Mouse (Mus musculus) MEL (cell line): ENCODE measurements at regions not wholly inside any gene's neighbourhood (a gene's known extent, or its start where the extent isn't known, plus 50 kb on each side); places are given as distances from the start of the nearest gene placed in this dataset.
"Not testable (repeated sequence)": the region's sequence is repeated elsewhere in the genome, so short reads cannot be mapped to it uniquely, and the experiment has no call there.

ENCODE experiments used
- DNase-seq: peaks from one replicate; pipeline ENCODE4 v3.0.0; 2011; ENCODE audit warnings: low read depth, low spot score
- H3K27ac ChIP-seq: 2 replicates; pipeline ENCODE4 v1.5.1; 2012; ENCODE audit warnings: low read depth, mild to moderate bottlenecking, control low read depth, low read length, moderate library complexity; ENCODE audit not compliant: control insufficient read depth
- H3K27me3 ChIP-seq, 2 experiments: fragments of 150-350 bp in 1 of 2; sonication (generic) in 1 of 2; 2 replicates each; pipeline ENCODE4 v1.6.1; 2012; ENCODE audit warnings: low read length in 2 of 2, mild to moderate bottlenecking in 2 of 2, improper control_type of control experiment in 1 of 2, moderate library complexity in 1 of 2; ENCODE audit not compliant: insufficient read depth in 2 of 2, control insufficient read depth in 1 of 2
- H3K36me3 ChIP-seq, 2 experiments: 2 replicates each; pipeline ENCODE4 v1.6.1; 2012 to 2014; ENCODE audit warnings: low read length in 2 of 2, improper control_type of control experiment in 1 of 2, inconsistent platforms in 1 of 2, mild to moderate bottlenecking in 1 of 2; ENCODE audit not compliant: insufficient read depth in 2 of 2, control insufficient read depth in 1 of 2
- H3K4me1 ChIP-seq, 2 experiments: fragments of 150-350 bp in 1 of 2; sonication (generic) in 1 of 2; 2 replicates each; pipeline ENCODE4 v1.6.1; 2012; ENCODE audit warnings: low read length in 2 of 2, improper control_type of control experiment in 1 of 2, mild to moderate bottlenecking in 1 of 2; ENCODE audit not compliant: insufficient read depth in 2 of 2, control insufficient read depth in 1 of 2
- H3K4me3 ChIP-seq, 2 experiments: fragments of 150-350 bp in 1 of 2; sonication (generic) in 1 of 2; 2 replicates each; pipeline ENCODE4 v1.5.1; 2012; ENCODE audit warnings: low read depth in 2 of 2, low read length in 2 of 2, mild to moderate bottlenecking in 2 of 2, moderate library complexity in 2 of 2, control low read depth in 1 of 2, improper control_type of control experiment in 1 of 2; ENCODE audit not compliant: control insufficient read depth in 1 of 2, insufficient read depth in 1 of 2
- H3K79me2 ChIP-seq: 2 replicates; pipeline ENCODE4 v1.6.1; 2012; ENCODE audit warnings: mild to moderate bottlenecking, low read length, moderate library complexity; ENCODE audit not compliant: control insufficient read depth, poor library complexity, insufficient read depth
- H3K9ac ChIP-seq: 2 replicates; pipeline ENCODE4 v1.6.1; 2012; ENCODE audit warnings: low read depth, mild to moderate bottlenecking, control low read depth, low read length, moderate library complexity; ENCODE audit not compliant: control insufficient read depth, poor library complexity, severe bottlenecking
- H3K9me3 ChIP-seq: fragments of 150-350 bp; sonication (generic); replicated peaks from 2 replicates; pipeline ENCODE4 v1.6.1; 2012; ENCODE audit warnings: mild to moderate bottlenecking, low read length, improper control_type of control experiment, moderate library complexity; ENCODE audit not compliant: insufficient read depth
- BHLHE40 ChIP-seq: IDR thresholded peaks from 2 replicates; pipeline ENCODE4 v1.6.1; 2012; ENCODE audit warnings: low read depth, mild to moderate bottlenecking, inconsistent platforms, low read length, improper control_type of control experiment, borderline replicate concordance
- CHD1 ChIP-seq: IDR thresholded peaks from 2 replicates; pipeline ENCODE4 v1.6.1; 2012; ENCODE audit warnings: low read depth, mild to moderate bottlenecking, inconsistent platforms, low read length, improper control_type of control experiment
- CHD2 ChIP-seq: IDR thresholded peaks from 2 replicates; pipeline ENCODE4 v1.6.1; 2011; ENCODE audit warnings: low read length, improper control_type of control experiment
- CTCF ChIP-seq, 3 experiments: IDR thresholded peaks in 2 of 3; conservative IDR thresholded peaks in 1 of 3; 2 replicates each; pipeline ENCODE4 v1.5.1; 2011 to 2012; ENCODE audit warnings: low read length in 3 of 3, low read depth in 2 of 3, mild to moderate bottlenecking in 2 of 3, improper control_type of control experiment in 1 of 3, inconsistent platforms in 1 of 3, mixed read lengths in 1 of 3, moderate library complexity in 1 of 3; ENCODE audit not compliant: control insufficient read depth in 1 of 3, insufficient read depth in 1 of 3, poor library complexity in 1 of 3, severe bottlenecking in 1 of 3
- ELF1 ChIP-seq: IDR thresholded peaks from 2 replicates; pipeline ENCODE4 v1.6.1; 2014; ENCODE audit warnings: low read depth, mild to moderate bottlenecking, inconsistent platforms, low read length, improper control_type of control experiment, moderate library complexity
- EP300 ChIP-seq, 2 experiments: IDR thresholded peaks; 2 replicates each; pipeline ENCODE4 v1.6.1; 2011; ENCODE audit warnings: improper control_type of control experiment in 2 of 2, low read length in 2 of 2, low read depth in 1 of 2, mild to moderate bottlenecking in 1 of 2
- GABPA ChIP-seq: IDR thresholded peaks from 2 replicates; pipeline ENCODE4 v1.6.1; 2012; ENCODE audit warnings: low read depth, mild to moderate bottlenecking, inconsistent platforms, low read length, improper control_type of control experiment, moderate library complexity
- HCFC1 ChIP-seq: IDR thresholded peaks from 2 replicates; pipeline ENCODE4 v1.6.1; 2012; ENCODE audit warnings: low read depth, mild to moderate bottlenecking, inconsistent platforms, low read length, improper control_type of control experiment, moderate library complexity
- MAX ChIP-seq: IDR thresholded peaks from 2 replicates; pipeline ENCODE4 v1.6.1; 2011; ENCODE audit warnings: low read length, improper control_type of control experiment
- MXI1 ChIP-seq: IDR thresholded peaks from 2 replicates; pipeline ENCODE4 v1.6.1; 2011; ENCODE audit warnings: mild to moderate bottlenecking, low read depth, low read length, improper control_type of control experiment
- MYC ChIP-seq: IDR thresholded peaks from 2 replicates; pipeline ENCODE4 v1.6.1; 2011; ENCODE audit warnings: low read depth, mild to moderate bottlenecking, low read length, improper control_type of control experiment, moderate library complexity
- NRF1 ChIP-seq: IDR thresholded peaks from 2 replicates; pipeline ENCODE4 v1.6.1; 2014; ENCODE audit warnings: low read depth, mild to moderate bottlenecking, inconsistent platforms, low read length, improper control_type of control experiment, moderate library complexity; ENCODE audit not compliant: poor library complexity, insufficient read depth, severe bottlenecking
- POLR2AphosphoS5 ChIP-seq: IDR thresholded peaks from 2 replicates; pipeline ENCODE4 v1.6.1; 2012; ENCODE audit warnings: low read depth, borderline replicate concordance, mild to moderate bottlenecking, inconsistent platforms, low read length, moderate library complexity, mixed read lengths
- SIN3A ChIP-seq: IDR thresholded peaks from 2 replicates; pipeline ENCODE4 v1.6.1; 2012; ENCODE audit warnings: low read length, improper control_type of control experiment, inconsistent platforms
- SMC3 ChIP-seq: IDR thresholded peaks from 2 replicates; pipeline ENCODE4 v1.6.1; 2011; ENCODE audit warnings: low read depth, low read length, improper control_type of control experiment
- TBP ChIP-seq: IDR thresholded peaks from 2 replicates; pipeline ENCODE4 v1.8.0; 2011; ENCODE audit warnings: low read depth, low read length, improper control_type of control experiment
- USF1 ChIP-seq: IDR thresholded peaks from 2 replicates; pipeline ENCODE4 v1.6.1; 2014; ENCODE audit warnings: low read depth, mild to moderate bottlenecking, inconsistent platforms, low read length, improper control_type of control experiment, moderate library complexity
- ZC3H11A ChIP-seq: IDR thresholded peaks from 2 replicates; pipeline ENCODE4 v1.6.1; 2012; ENCODE audit warnings: low read depth, mild to moderate bottlenecking, inconsistent platforms, low read length, improper control_type of control experiment
- ZMIZ1 ChIP-seq: IDR thresholded peaks from 2 replicates; pipeline ENCODE4 v1.6.1; 2012; ENCODE audit warnings: low read depth, mild to moderate bottlenecking, inconsistent platforms, low read length, improper control_type of control experiment, moderate library complexity
- ZNF384 ChIP-seq: IDR thresholded peaks from 2 replicates; pipeline ENCODE4 v1.6.1; 2012; ENCODE audit warnings: low read depth, mild to moderate bottlenecking, inconsistent platforms, low read length, improper control_type of control experiment

GRCm38 (mm10) chr17:4881473-4881872 is 112.7 kb upstream of the Arid1b start:
- no peak for DNase-seq
- Histone ChIP-seq H3K4me3 (no peak overlapping the region), H3K9ac (no peak overlapping the region), H3K9me3 (no peaks in the 10 kb centered on the region), H3K27me3 (peaks cover 5 to 12% of the 10 kb centered on the region in 2 experiments), H3K36me3 (no peaks in the 10 kb centered on the region), H3K79me2 (no peaks in the 10 kb centered on the region), H3K4me1 (no peaks in the 10 kb centered on the region), H3K27ac (no peak overlapping the region)
- TF ChIP-seq POLR2AphosphoS5 (no peak), MXI1 (no peak)

DNA sequence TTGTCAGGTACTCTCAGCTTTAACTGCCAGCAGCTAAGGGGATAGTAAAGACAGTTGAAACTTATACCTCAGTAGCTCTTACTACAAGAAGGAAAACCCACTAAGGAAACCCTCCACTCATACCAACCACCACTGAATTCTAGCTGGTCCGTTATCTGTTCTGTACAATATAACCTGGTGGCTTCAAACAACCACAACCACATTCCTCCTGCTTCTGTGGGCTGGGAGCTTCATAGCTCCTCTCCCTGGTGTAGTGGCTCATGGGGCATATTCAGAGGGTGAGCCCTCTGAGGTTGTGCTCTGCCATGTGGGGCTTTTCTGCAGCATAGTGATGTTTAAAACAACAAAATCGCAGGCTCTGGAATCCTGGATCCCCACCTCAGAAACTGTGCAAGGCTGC is 110.0 kb upstream of the Arid1b start:
- Histone ChIP-seq H3K27ac (no peak overlapping the region), H3K9ac (no peak overlapping the region), H3K79me2 (no peaks in the 10 kb centered on the region), H3K4me1 (no peaks in the 10 kb centered on the region), H3K36me3 (no peaks in the 10 kb centered on the region), H3K27me3 (peaks cover 7 to 15% of the 10 kb centered on the region in 2 experiments), H3K4me3 (no peak overlapping the region), H3K9me3 (no peaks in the 10 kb centered on the region)
- DNase-seq, result no peak
- TF ChIP-seq HCFC1, result no peak
- no peak for TF ChIP-seq GABPA
- no peak for TF ChIP-seq CHD1
- TF ChIP-seq MXI1, result no peak
- TF ChIP-seq ZMIZ1, result no peak
- no peak for TF ChIP-seq ZC3H11A
- no peak for TF ChIP-seq CHD2
- TF ChIP-seq MAX, result no peak
- no peak for TF ChIP-seq EP300 (IDR thresholded peaks at IDR 0.05; ENCODE audit: low read depth in 1 of 2, low read length in 2 of 2)
- no peak for TF ChIP-seq TBP

DNA sequence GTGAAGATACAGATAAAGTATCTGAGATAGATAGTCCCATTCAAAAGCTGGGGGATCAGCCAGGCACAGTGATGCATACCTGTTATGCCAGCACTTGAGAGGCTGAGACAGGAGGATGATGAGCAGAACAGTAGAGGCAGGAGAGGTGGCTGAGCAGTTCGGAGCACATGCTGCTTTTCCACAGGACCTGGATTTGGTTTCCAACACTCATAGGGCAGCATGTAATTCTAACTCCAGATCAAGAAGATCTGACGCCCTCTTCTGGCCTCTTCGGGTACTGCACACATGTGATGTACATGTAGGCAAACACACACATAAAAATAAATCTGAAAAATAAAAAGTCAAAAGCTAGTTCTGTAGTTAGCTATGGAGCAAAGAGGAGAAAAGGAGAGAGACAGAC is 109.4 kb upstream of the Arid1b start:
- Histone ChIP-seq H3K9me3 (no peaks in the 10 kb centered on the region), H3K4me3 (no peak overlapping the region), H3K9ac (no peak overlapping the region), H3K79me2 (no peaks in the 10 kb centered on the region), H3K36me3 (no peaks in the 10 kb centered on the region)
- TF ChIP-seq CHD2 (no peak), USF1 (no peak), BHLHE40 (no peak), HCFC1 (no peak), ZNF384 (no peak), EP300 (IDR thresholded peaks at IDR 0.05; ENCODE audit: low read depth in 1 of 2, low read length in 2 of 2) (no peak), NRF1 (no peak), SMC3 (peak; percentile 22; the same call in 1 of the 2 replicates), SIN3A (no peak), TBP (no peak), ELF1 (no peak), MYC (no peak), CTCF (IDR thresholded peaks at IDR 0.05 in 2 of 3, conservative IDR thresholded peaks at IDR 0.05 in 1 of 3; ENCODE audit: control insufficient read depth in 1 of 3, insufficient read depth in 1 of 3, low read depth in 2 of 3, low read length in 3 of 3, poor library complexity in 1 of 3, severe bottlenecking in 1 of 3) (peak; percentile 7 to 42 (median 36); a peak in 4 of 6 replicates)
- TF ChIP-seq, all 39 proteins: peak for 2
- Histone ChIP-seq H3K27me3 (peaks cover 11 to 19% of the 10 kb centered on the region in 2 experiments), H3K4me1 (no peaks in the 10 kb centered on the region), H3K27ac (no peak overlapping the region)
- DNase-seq, result peak; percentile 21

DNA sequence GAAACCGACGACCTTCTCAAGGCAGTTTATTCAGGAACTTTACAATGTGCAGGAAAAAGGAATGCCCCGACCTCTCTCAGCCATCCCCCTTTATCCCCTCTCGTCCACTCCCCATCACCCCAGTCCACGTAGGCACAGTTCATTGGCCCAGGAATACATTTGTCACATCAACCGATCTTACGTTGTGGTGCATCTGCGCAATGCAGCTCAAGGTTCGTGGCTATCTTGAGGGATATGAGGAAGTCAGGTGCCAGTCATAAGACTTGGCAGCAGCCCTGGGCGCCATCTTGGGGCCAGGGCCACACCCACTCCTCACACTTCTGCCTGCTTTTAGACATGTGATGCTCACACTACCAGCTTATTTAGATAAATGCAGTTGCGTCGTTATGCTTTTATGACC is 106.8 kb upstream of the Arid1b start:
- not testable (repeated sequence) for H3K27ac ChIP-seq, H3K79me2 ChIP-seq, H3K9ac ChIP-seq, H3K36me3 ChIP-seq, H3K4me3 ChIP-seq, H3K4me1 ChIP-seq, DNase-seq, H3K9me3 ChIP-seq
- H3K27me3 ChIP-seq, result peaks cover 14 to 26% of the 10 kb centered on the region in 2 experiments
